Mouse (Mus musculus) cerebellum, adult 2 months (tissue): ENCODE data around the gene Zfp358.

Experiments used
- CTCF ChIP-seq: fragments of 200-500 bp; IDR thresholded peaks from 2 replicates; pipeline ENCODE4 v1.5.1; 2011; ENCODE audit warnings: low read depth, mild to moderate bottlenecking, control low read depth, low read length, moderate library complexity, borderline replicate concordance; ENCODE audit not compliant: insufficient read depth
- POLR2A ChIP-seq: fragments of 200-500 bp; IDR thresholded peaks from 2 replicates; pipeline ENCODE4 v1.6.1; 2011; ENCODE audit warnings: low read length, control low read depth, borderline replicate concordance; ENCODE audit not compliant: insufficient read depth

DNA sequence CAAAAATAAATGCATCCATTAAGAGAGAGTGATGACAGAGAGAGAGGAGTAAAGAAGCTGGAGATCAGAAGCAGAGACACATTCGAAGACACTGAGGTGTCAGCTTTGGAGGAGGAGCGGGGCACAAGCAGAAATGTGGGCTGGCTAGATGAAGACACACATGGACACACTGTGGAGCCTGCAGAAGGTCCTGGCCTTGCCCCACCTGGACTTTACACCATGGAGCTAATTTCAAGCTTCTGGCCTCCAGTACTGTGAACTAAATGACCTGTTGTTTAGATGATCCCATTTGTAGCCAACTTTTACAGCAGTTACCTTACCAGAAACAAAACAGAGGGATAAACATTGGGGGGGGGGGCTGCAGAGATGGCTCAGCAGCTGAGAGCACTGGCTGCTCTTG, 29.7 kb upstream of the Zfp358 start:
- TF ChIP-seq CTCF (no peak), POLR2A (no peak)
